Comparison of ENCODE assay signal across 13 mouse cellular contexts in the genomic region with DNA sequence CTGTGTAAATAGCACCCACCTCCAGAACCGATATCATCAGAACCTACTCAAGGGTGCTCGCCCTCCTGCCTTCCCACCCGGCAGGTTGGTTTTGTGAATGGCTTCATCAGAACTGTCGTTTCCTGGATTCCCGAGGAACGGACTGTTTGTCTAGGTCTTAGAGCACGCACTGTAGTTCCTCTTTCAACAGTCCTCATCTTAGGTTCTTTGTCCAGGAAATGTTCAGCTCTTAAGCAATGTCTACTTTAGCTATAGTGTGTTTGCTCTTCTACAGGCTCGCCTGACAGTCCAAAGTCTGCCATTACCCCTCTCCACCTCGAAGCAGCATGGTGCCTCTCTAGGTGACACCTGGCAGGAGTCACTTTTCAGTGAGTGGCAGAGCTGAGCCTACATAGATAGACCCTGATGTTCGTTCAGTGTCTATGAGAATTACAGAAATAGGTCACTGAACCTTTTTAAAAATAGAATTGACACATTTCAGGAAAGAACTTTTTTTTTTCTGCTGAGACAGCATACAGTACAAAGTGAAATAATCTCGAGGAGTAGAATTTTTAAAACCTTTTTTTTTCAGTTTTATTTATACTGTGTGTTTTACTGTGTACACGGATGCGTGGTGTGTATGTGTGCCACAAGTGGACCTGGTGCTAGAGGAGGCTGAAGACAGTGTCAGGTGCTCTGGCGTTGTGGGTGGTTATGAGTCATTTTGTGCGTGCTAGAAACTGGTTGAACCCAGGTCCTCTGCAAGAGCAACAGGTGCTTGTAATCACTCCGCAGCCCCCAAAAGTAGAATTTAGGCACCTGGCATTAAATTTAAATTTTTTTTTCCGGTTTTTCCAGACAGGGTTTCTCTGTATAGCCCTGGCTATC.
DNase-seq lines count a peak whose midpoint lies in the region; ATAC-seq lines count a peak whose summit lies in the region.
"Had no signal": no experiment of that assay in that cellular context is flagged by ENCODE, and none has a peak within 500 bp of the region (broad histone marks: within the 10 kb centered on the region; RNA-seq: fewer than 3 reads in every experiment).

No protein-coding gene starts in this region.

- H3K4me2 ChIP-seq in liver, embryonic 12.5 days, result peak overlapping the region; percentile 26
- no peak overlapping the region for H3K4me2 ChIP-seq in hindbrain, embryonic 16.5 days (ENCODE audit: low read length)
- H3K4me2 ChIP-seq: limb, embryonic 13.5 days had no signal

- H3K27me3 ChIP-seq in liver, embryonic 12.5 days (replicated peaks), result no peaks in the 10 kb centered on the region
- no peaks in the 10 kb centered on the region for H3K27me3 ChIP-seq in hindbrain, embryonic 16.5 days (replicated peaks; ENCODE audit: control insufficient read depth, insufficient read depth, low read length)
- H3K27me3 ChIP-seq in forebrain, embryonic 10.5 days (ENCODE audit: poor library complexity, severe bottlenecking), result no peaks in the 10 kb centered on the region
- H3K27me3 ChIP-seq: limb, embryonic 13.5 days had no signal

- H3K9me3 ChIP-seq in liver, embryonic 12.5 days (replicated peaks), result no peaks in the 10 kb centered on the region
- H3K9me3 ChIP-seq in hindbrain, embryonic 16.5 days (ENCODE audit: control insufficient read depth, low read length), result no peaks in the 10 kb centered on the region; the same call in 1 of the 2 replicates
- peaks cover 9% of the 10 kb centered on the region; the same call in 1 of the 2 replicates for H3K9me3 ChIP-seq in forebrain, embryonic 10.5 days

- peak; percentile 45 to 48 for DNase-seq in B cell, adult 2 months
- DNase-seq in MEL-GATA-1-ER (ENCODE audit: extremely low read depth, low read depth), result peak; percentile 48
- no peak for DNase-seq in left cerebral cortex, adult 9 months (ENCODE audit: low spot score in 2 of 2)
- no peak for DNase-seq in forebrain, embryonic 10.5 days (ENCODE audit: extremely low spot score, low spot score)
- DNase-seq in neural tube, embryonic 10.5 days (ENCODE audit: extremely low spot score, low spot score), result no peak
- DNase-seq: adrenal gland, postnatal 36 days; gastrocnemius, postnatal 36 days; kidney, postnatal 4 days had no signal

- WGBS in liver, embryonic 12.5 days (ENCODE audit: insufficient replicate concordance), result 46% methylated on average over 17 of the region's 17 CpGs
- WGBS in hindbrain, embryonic 16.5 days, result 86% methylated on average over 17 of the region's 17 CpGs
- WGBS in forebrain, embryonic 10.5 days, result 90% methylated on average over 17 of the region's 17 CpGs

- H3K9ac ChIP-seq in liver, embryonic 12.5 days, result no peak overlapping the region
- no peak overlapping the region for H3K9ac ChIP-seq in hindbrain, embryonic 16.5 days (ENCODE audit: low read depth, low read length)
- H3K9ac ChIP-seq: limb, embryonic 13.5 days had no signal

- peaks cover 31% of the 10 kb centered on the region for H3K4me1 ChIP-seq in liver, embryonic 12.5 days
- H3K4me1 ChIP-seq in hindbrain, embryonic 16.5 days (ENCODE audit: control insufficient read depth, insufficient read depth, low read depth, low read length), result no peaks in the 10 kb centered on the region
- 0 out of 2 replicates have a peak, but pooled peaks cover 5% of the 10 kb centered on the region for H3K4me1 ChIP-seq in forebrain, embryonic 10.5 days
- H3K4me1 ChIP-seq: hindbrain, embryonic 10.5 days had no signal

- H3K27ac ChIP-seq in liver, embryonic 12.5 days, result no peak overlapping the region
- H3K27ac ChIP-seq in hindbrain, embryonic 16.5 days (ENCODE audit: low read depth, low read length), result no peak overlapping the region
- no peak overlapping the region for H3K27ac ChIP-seq in forebrain, embryonic 10.5 days
- H3K27ac ChIP-seq: hindbrain, embryonic 10.5 days; limb, embryonic 13.5 days had no signal

- H3K36me3 ChIP-seq in liver, embryonic 12.5 days, result no peaks in the 10 kb centered on the region
- no peaks in the 10 kb centered on the region for H3K36me3 ChIP-seq in hindbrain, embryonic 16.5 days (ENCODE audit: control insufficient read depth, insufficient read depth, low read length)
- no peaks in the 10 kb centered on the region for H3K36me3 ChIP-seq in forebrain, embryonic 10.5 days (replicated peaks)
- H3K36me3 ChIP-seq: hindbrain, embryonic 10.5 days; limb, embryonic 13.5 days had no signal

- ATAC-seq in liver, embryonic 12.5 days, result 0 out of 2 replicates have a peak, but pooled peaks have one; percentile 16
- peak; percentile 49 for ATAC-seq in megakaryocyte progenitor cell, adult 5-6 weeks (replicated peaks; ENCODE audit: poor library complexity)
- no peak for ATAC-seq in hindbrain, embryonic 16.5 days

- H3K4me3 ChIP-seq in liver, embryonic 12.5 days, result no peak overlapping the region
- no peak overlapping the region for H3K4me3 ChIP-seq in hindbrain, embryonic 16.5 days (ENCODE audit: low read length)
- H3K4me3 ChIP-seq in forebrain, embryonic 10.5 days, result no peak overlapping the region
- H3K4me3 ChIP-seq: hindbrain, embryonic 10.5 days; limb, embryonic 13.5 days had no signal

Comparison
In these comparisons a context has a peak if more than half of its experiments do, and no peak if none do; other contexts are left out.
1. DNase-seq: peak in B cell, adult 2 months (2 of 2) and MEL-GATA-1-ER (single experiment); none in left cerebral cortex, adult 9 months (0 of 2), forebrain, embryonic 10.5 days (single experiment) and neural tube, embryonic 10.5 days (single experiment).